Mouse (Mus musculus) mesoderm, embryonic 11.5 days (tissue): ENCODE results near the gene Flnb.

Source experiments
- DNase-seq: peaks from one replicate; pipeline ENCODE4 v3.0.0-alpha.2; 2012; ENCODE audit warnings: low read depth, low spot score

The Flnb gene

DNA sequence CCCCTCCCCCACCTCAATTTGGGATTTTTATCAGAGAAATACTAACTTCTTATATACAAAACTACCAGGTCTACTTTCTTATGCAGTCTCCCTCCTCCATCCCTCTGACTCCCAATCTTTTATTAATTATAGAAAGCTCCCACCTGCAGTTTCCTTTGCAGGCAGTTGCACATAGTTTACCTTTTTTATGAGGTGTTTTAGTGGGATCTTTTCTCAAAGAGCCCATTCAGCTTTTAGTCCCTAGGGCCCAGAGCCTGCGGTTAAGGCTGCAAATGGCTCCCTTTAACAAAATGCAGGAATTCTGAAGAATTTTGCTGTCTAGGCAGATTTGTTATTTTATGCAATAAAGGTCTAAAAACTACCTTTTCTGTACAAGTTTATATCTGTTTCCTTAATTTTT lies 78.9 kb downstream of the Flnb start:
- no peak for DNase-seq

- DNase-seq = no peak
Observed at GRCm38 (mm10) chr14:7899986-7900385, 82.2 kb downstream of the Flnb start.

GRCm38 (mm10) chr14:7900481-7901049 lies 82.8 kb downstream of the Flnb start:
- DNase-seq = no peak

- no peak for DNase-seq
Observed at GRCm38 (mm10) chr14:7901484-7902240, 83.9 kb downstream of the Flnb start.

DNA sequence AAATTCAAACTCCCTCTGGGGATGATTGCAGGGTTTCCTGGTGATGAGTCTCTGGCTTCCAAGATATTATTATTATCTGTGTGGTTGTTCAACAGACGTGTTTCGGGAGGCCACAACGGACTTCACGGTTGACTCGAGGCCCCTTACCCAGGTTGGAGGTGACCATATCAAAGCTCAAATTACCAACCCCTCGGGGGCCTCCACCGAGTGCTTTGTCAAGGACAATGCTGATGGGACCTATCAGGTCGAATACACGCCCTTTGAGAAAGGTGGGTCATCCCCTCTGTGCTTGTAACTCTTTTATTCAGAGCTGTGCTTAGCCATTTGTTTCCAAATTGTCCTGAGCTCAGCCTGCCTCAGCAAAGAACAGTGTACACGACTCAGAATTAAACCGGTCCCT lies 89.3 kb downstream of the Flnb start:
- no peak for DNase-seq

- DNase-seq = no peak
Observed at GRCm38 (mm10) chr14:7909472-7909871, 91.7 kb downstream of the Flnb start.

DNA sequence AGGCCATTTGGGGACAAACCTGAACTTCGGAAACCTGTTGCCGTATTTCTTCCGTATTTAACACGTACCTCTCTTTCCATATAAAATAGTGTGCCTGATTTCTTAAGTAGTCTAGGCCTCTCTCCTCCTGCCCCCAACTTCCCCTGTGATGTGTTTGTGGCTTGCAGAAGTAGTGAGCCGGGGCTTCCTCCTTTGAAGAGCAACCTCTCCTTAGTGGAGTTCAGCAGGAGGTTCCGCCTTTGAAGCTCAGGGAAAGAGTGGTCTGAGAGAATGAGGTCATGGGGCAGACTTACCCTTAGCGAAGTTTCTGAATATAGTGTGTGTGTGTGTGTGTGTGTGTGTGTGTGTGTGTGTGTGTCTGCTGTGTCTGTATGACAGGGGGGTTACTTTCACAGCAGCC lies 96.1 kb downstream of the Flnb start:
- DNase-seq = no peak

DNA sequence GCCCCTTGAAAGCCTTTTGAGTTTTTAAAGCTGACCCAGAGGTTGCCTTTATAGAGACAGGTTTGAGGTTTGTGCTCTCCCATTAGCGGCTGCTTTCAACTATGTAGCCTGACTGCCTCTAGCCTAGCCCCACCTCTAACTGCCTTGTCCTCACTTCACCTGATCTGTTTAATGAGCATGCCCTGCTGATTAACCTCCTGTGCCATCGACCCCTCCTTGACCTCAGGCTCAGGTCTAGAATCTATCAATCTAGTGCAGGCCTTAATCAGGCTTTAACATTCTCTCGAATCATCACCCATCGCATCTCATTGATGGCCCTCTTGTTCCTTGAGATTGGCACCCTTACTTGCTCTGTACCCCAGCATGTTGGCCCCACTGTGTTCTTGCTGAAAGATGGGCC lies 96.7 kb downstream of the Flnb start:
- no peak for DNase-seq

DNA sequence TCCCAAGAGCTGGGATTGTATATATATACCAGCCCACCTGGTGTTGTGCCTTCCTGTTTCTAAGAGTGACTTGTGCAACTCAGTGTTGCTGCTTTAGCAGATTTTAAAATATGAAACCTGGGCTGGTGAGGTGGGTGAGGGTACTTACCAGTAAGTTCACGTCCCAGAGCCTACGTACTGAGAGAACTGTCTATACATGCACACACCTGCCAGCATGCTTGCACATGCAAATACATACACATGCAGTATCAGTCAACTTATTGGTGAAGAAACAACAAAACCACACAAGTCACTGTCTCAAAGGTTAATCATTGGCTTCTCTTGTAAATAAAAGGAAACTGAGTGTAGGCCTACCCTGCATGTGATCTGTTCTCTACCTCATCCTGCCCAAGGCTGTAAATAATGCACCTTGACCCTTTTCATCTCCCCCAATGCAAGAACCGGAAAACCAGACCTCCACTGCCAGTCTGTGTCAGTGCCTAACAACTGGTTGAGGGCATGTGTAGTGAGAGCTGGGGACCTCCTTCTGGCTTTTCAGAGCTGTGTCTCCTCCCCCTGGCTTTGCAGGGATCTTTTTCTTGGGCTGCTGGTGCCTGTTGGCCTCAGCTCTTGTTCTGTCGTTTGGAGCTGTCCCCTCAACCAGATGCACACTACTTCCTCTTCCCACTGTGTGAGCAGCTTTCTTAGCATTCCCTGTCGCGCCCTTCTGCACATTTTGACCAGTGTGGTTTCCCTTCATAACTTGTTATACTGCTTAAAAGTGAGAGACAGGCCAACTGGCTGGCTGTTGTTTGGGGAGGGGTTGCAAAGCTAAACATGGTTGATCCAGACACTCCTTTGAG lies 100.6 kb downstream of the Flnb start:
- no peak for DNase-seq

DNA sequence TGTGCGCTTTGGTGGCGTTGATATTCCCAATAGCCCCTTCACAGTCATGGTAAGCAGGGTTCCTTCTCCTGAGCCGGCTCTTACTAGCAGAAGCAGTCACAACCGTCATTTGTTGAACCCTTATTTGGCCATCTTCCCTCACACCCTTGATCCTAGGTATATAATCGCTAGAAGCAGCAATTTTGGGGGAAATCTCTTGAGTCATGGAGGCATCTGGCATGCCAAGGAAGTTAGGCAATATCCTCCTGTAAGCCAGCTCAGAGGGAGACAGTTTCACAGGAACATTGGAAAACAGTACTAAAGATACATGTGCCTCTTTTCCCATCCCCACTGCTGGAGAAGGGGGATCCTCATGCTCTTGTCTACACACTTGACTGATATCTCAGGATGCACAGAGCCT lies 101.6 kb downstream of the Flnb start:
- no peak for DNase-seq

- DNase-seq = no peak
Observed at GRCm38 (mm10) chr14:7919921-7920320, 102.2 kb downstream of the Flnb start.

DNA sequence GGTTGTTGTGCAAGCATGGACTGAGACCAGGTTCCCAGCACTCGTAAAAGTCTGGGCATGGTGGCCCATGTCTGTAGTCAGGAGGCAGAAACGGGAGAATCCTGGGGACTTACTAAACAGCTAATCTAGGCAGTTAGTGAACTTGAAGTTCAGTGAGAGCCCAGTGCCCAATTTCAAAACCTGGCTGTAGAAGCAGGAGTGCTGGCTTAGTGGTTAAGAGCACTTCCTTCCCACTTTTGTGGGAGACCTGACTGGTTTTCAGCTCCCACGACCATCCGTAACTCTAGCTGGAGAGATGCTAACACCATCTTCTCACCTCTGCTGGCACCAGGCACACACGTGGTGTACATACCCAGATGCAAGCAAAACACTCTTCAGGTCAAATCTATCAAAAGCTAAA lies 103.7 kb downstream of the Flnb start:
- no peak for DNase-seq

DNA sequence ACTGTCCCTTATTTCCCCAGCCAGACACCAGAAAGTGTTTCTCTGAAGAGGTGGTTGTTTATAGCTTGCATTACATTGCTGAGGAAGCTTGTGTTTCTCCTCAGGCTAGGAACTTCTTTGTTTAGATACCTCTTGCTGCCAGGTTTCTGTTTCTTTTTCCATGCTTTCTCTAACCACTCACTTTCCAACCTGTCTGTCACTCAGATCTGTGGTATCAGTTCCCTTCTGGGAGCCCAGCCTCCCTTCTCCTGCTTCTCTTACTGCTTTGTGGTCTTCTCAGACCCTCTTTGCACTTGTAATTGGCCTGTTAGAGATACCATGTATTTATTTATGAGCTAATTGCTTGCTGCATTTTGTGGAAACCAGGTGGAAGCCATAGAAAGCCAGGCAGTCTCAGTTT lies 105.9 kb downstream of the Flnb start:
- DNase-seq = no peak

DNA sequence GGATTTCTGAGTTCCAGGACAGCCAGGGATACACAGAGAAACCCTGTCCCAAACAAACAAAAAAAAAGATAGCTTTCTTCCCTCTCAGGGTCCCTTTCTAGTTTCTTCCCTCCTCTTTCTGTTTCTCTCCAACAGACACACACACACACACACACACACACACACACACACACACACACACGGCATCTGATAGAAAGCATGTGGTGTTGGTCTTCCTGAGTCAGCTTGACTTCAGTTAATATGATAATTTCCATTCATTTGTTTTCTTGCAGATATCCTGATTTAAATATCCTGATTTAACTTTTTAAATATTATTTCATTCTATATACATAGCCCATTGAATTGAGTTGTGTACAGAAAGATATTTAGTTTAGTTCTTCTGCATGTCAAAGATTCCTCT lies 110.6 kb downstream of the Flnb start:
- no peak for DNase-seq

- DNase-seq = no peak
Observed at GRCm38 (mm10) chr14:7929029-7929428, 111.3 kb downstream of the Flnb start.

DNA sequence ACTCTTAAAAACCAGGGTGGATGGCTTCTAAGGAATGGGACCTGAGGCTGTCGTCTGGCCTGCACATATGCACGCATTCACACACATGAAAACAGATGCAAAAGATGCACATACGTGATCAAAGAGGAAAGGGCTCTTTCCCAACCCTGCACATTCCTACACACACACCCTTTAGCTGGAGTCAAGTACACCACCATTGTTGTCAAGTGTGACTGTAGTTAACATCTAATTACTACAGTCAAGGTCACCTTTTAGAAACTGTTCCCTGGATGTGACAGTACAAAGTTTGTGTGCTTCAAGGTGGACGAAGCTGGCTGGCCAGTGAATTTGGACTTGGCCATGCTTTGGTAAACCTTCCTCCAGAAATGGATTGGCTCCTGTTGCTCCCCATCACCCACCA lies 114.4 kb downstream of the Flnb start:
- DNase-seq = no peak

- no peak for DNase-seq
Observed at GRCm38 (mm10) chr14:7934166-7934565, 116.4 kb downstream of the Flnb start.

- peak; percentile 52 for DNase-seq
Observed at GRCm38 (mm10) chr14:7937052-7937630, 119.4 kb downstream of the Flnb start.

GRCm38 (mm10) chr14:7938809-7939784 lies 121.3 kb downstream of the Flnb start:
- no peak for DNase-seq

DNA sequence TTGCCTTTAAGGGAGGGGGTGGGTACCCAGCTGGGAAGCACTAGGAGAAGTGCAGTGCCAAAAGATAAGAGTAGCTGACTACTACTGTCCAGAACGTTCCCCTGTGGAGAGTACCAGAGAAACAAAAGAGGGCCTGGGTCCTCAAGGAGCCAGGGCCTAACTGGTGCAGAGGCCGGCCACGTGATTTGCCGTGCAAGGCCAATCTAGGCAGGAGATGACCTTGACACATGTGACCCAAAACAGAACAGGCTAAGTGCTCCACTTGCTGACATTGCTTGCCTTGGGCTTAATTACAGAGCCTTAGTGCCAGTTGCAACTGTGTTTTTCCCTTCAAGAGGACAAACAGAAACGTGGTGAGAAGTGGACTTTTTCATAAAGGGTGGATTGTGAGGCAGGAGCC lies 123.7 kb downstream of the Flnb start:
- DNase-seq = no peak

DNA sequence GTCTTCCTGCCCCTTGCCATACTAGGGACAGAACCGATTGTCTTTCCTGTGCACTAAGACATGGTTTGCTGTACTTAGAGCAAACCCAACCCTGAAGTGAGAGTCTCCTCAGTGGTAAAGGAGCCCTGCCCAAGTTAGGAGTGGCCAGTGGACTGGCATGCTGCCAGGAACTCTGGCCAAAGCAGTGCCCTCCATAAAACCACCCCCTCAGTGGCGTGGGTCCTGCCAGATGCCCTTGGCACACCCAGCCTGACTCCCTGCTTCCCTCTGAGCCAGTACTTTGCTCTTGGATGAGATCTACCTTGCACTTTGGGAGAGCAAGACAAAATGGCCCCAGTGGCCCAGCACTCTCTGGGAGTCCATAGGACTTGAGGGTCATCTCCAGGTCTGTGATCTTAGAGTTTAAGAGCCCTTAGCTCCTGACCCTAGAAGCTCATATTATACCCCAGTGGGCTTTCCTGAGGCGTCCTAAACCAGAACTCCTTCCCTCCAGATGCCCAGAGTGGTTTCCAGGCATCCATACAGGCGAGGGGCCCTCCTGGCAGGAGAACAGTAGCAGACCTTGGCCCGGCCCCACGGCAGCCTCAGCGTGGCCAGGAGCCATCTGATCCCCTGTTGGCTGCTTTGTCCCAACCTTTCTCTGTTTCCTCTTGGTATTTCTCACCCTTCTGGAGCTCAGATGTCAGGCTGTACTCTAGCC lies 125.5 kb downstream of the Flnb start:
- DNase-seq = no peak
